Mouse (Mus musculus): ENCODE measurements around the gene Tcf20.

Gene Tcf20

GRCm38 (mm10) chr15:82958253-82958701, 29.4 kb downstream of the Tcf20 start:
- DNase-seq (ENCODE audit: low spot score): no peak

GRCm38 (mm10) chr15:82956721-82957120, 31.0 kb downstream of the Tcf20 start:
- DNase-seq (ENCODE audit: low spot score): no peak

GRCm38 (mm10) chr15:82956310-82956709, 31.4 kb downstream of the Tcf20 start:
- no peak for DNase-seq (ENCODE audit: low spot score)

GRCm38 (mm10) chr15:82955286-82955685, 32.4 kb downstream of the Tcf20 start:
- no peak for DNase-seq (ENCODE audit: low spot score)

- no peak for DNase-seq (ENCODE audit: low spot score)
These were observed 33.6 kb downstream of the Tcf20 start for GRCm38 (mm10) chr15:82954034-82954433.

- no peak for DNase-seq (ENCODE audit: low spot score)
These were observed 34.6 kb downstream of the Tcf20 start for GRCm38 (mm10) chr15:82953096-82953495.

- DNase-seq (ENCODE audit: low spot score): no peak
These were observed 35.4 kb downstream of the Tcf20 start for GRCm38 (mm10) chr15:82952292-82952705.

- no peak for DNase-seq (ENCODE audit: low spot score)
These were observed 37.4 kb downstream of the Tcf20 start for GRCm38 (mm10) chr15:82950246-82950645.

- no peak for DNase-seq (ENCODE audit: low spot score)
These were observed 40.2 kb downstream of the Tcf20 start for GRCm38 (mm10) chr15:82947431-82947830.

- no peak for DNase-seq (ENCODE audit: low spot score)
These were observed 43.0 kb downstream of the Tcf20 start for GRCm38 (mm10) chr15:82944479-82945195.

- no peak for DNase-seq (ENCODE audit: low spot score)
These were observed 45.9 kb downstream of the Tcf20 start for GRCm38 (mm10) chr15:82941733-82942132.

- DNase-seq (ENCODE audit: low spot score): no peak
These were observed 47.0 kb downstream of the Tcf20 start for GRCm38 (mm10) chr15:82940494-82941214.

- peak; percentile 54 for DNase-seq (ENCODE audit: low spot score)
These were observed 49.5 kb downstream of the Tcf20 start for GRCm38 (mm10) chr15:82938155-82938569.

GRCm38 (mm10) chr15:82937428-82937992, 50.2 kb downstream of the Tcf20 start:
- DNase-seq (ENCODE audit: low spot score): no peak

GRCm38 (mm10) chr15:82934971-82935370, 52.7 kb downstream of the Tcf20 start:
- no peak for DNase-seq (ENCODE audit: low spot score)

- no peak for DNase-seq (ENCODE audit: low spot score)
These were observed 54.6 kb downstream of the Tcf20 start for GRCm38 (mm10) chr15:82932936-82933650.

- no peak for DNase-seq (ENCODE audit: low spot score)
These were observed 56.2 kb downstream of the Tcf20 start for GRCm38 (mm10) chr15:82931436-82931835.

GRCm38 (mm10) chr15:82929595-82929994, 58.1 kb downstream of the Tcf20 start:
- no peak for DNase-seq (ENCODE audit: low spot score)

- DNase-seq (ENCODE audit: low spot score): no peak
These were observed 58.8 kb downstream of the Tcf20 start for GRCm38 (mm10) chr15:82928844-82929243.

GRCm38 (mm10) chr15:82928023-82928422, 59.6 kb downstream of the Tcf20 start:
- DNase-seq (ENCODE audit: low spot score): no peak

GRCm38 (mm10) chr15:82927057-82927456, 60.6 kb downstream of the Tcf20 start:
- no peak for DNase-seq (ENCODE audit: low spot score)

- DNase-seq (ENCODE audit: low spot score): no peak
These were observed 62.8 kb downstream of the Tcf20 start for GRCm38 (mm10) chr15:82924679-82925425.
